Mouse (Mus musculus) ovary, postnatal 14 days (tissue): Measurements from ENCODE around the gene Lin54.
A peak's percentile ranks its signal among the peaks of the same experiment; 100 is the strongest.
"Not testable (repeated sequence)": the region's sequence is repeated elsewhere in the genome, so short reads cannot be mapped to it uniquely, and the experiment has no call there.

Experiments used
- DNase-seq: peaks from one replicate; pipeline ENCODE4 v3.0.0; 2022; ENCODE audit warnings: low spot score

The Lin54 gene

DNA sequence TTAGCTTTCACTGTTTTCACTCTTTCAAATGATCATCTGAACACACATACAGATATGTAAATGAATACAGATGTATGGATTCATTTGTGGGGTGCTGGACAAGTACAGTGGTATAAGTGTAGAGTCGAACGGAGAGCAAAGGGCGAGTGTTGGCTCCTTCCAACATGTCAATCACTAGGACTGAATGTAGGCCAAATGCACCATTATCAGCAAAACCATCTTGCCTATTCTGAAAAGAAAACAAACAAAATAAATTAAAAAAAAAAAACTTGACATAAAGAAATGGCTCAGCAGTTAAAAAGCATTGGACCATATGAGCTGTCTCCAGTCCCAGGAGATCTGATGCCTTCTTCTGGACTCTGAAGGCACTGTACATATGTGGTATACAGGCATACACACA lies 12.2 kb downstream of the Lin54 start:
- no peak for DNase-seq

DNA sequence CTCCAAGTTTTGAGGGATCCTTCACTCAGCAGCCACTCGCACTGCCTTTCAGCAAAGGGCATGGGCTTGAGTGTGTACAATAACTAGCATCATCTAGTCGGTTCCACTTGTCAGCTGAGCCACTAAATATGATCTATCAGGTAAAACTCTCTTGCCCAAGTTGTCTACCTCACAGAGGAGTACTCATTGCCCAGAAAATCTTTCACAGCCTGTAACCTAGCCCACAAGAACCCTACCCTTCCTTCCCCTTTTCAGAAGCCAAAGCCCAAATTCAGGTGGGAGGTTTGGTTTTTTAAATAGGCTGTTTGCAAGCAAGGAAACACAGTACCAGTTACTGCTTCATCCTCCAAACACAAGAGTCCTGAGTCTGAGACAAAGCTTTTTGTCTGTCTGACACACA lies 13.3 kb downstream of the Lin54 start:
- no peak for DNase-seq

DNA sequence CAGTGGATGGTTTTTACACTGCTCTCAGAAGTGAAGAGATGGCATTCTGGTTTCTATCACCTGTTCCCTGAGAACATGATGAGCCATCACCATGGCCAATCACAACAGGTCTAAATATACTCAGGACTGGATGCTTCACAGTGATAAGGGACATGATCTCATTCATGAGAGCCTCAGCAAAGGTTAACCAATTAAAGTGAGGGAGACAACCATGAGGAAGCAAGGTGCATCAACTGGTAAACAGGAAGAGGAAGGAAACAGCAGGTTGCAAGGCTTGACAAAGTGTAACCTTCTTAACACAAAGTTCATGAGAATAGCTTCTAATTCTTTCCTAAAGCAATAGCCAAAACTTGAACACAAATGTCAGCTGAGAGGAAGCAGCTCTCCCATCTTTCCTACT lies 16.9 kb downstream of the Lin54 start:
- no peak for DNase-seq

DNA sequence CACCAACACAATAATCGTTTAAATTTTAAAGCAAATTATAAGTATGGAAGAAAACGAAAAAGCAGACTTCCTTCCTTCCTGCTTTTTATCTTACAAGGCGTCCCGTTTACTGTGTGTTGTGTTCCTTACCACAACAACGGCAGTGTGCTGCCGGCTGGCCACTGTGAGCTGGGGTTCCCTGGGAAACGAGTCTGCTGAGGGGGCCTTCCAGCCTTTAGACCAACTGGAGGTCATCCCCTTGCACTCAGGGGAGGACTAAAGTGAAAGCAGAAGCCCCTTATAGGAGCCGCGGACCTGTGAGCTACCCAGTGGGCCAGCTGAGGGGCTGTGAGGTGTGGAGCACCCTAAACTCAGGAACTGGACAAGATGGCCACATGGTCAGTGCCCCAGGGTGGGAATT lies 22.8 kb downstream of the Lin54 start:
- DNase-seq, result no peak

DNA sequence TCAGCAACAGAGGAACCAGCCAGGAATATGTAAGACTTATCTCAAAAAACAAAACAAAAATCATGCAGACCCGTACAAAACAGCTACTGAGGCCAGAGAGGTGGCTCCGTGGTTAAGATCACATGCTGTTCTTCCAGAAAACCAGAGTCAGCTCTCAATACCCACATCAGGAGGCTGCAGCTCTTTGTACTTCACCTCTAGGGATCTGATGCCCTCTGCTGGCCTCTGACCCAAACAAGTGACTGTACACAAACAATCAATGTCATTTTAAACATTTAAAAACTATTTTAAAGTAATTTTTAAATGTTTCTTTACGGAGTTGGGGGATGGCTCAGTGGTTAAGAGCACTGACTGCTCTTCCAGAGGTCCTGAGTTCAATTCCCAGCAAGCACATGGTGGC lies 24.1 kb downstream of the Lin54 start:
- DNase-seq, result no peak

DNA sequence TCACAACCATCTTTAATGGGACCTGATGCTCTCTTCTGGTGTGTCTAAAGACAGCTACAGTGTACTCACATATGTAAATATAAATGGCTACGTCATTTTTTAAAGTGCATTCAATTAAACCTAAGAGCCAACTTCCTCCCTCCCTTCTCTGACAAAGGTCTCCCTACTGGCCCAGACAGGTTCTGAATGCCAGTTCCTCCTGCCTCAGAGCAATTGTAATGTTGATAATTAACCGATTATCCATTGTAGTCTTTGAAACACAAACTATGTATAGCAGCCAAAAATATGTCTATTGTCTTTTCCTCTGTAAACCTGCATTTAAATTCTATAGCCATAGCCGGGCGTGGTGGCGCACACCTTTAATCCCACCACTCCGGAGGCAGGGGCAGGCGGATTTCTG lies 33.1 kb downstream of the Lin54 start:
- no peak for DNase-seq

DNA sequence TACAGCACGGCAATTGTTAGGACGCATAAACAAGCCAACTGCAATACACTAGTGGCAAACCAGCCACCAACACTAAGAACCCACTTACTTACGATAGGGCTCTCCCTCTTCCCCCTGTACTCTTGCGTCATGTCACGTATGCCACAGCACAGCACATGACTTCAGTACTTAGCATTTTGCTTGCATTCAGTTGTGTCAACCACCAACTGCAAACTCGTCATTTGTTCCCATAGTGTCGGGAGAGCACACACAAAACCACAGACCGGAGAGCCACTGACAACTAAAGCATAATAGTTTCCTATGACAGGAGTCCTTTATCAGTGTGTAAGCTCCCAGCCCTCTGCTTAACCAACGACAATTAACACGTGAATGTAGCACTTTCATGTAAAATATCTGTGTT lies 33.8 kb downstream of the Lin54 start:
- DNase-seq, result no peak

DNA sequence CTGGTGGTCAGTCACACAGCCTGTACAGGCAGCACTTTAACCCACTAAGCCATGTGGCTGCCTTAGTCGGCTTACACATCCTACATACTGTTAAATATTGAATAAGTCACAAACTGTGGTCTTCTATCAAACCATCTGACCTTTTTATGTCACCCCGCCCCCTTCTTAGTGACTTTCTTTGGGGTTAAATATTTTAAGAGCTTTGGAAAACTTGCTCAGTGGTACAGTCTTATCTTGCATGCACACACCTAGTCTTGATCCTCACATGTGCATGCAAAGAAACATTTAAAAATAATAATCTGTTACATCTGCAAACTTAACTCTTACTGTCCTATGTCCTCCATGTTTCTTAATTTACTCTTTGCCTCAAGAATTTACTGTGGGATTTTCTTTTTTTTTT lies 38.1 kb downstream of the Lin54 start:
- no peak for DNase-seq

DNA sequence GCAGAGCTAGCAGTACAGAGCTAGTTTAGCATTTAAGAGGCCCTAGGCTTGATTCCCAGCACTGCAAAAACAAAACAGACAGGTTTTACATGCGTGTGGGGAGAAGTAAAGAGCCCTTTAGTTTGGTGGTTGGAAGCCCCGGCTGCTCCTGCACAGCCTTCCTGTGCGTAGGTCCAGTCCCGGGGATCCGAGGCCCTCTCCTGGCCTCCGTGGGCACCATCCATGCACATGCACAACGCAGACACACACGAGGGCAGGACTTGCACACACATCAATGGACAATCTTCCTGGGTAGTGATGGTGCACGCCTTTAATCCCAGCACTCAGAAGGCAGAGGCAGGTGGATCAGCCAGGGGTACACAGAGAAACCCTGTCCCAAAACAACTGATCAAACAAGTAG lies 38.9 kb downstream of the Lin54 start:
- DNase-seq, result no peak

DNA sequence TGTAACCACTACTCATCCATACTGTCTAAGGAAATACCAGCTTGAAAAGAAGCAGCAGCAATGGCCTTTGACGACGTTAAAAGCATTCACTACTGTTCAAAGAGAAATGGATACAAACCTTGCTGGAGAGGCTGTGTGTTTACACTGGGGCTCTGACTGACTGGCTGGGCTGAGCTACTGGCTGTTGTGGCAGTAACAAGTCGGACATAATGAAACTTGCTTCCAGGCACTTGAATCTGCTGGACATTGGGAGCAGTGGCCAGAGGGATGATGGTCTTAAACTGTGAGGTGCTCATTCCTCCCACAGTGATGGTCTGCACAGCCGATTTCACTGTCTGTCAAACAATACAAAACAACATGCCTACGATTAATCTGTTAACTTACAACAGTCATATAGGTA lies 41.0 kb downstream of the Lin54 start:
- DNase-seq, result no peak

DNA sequence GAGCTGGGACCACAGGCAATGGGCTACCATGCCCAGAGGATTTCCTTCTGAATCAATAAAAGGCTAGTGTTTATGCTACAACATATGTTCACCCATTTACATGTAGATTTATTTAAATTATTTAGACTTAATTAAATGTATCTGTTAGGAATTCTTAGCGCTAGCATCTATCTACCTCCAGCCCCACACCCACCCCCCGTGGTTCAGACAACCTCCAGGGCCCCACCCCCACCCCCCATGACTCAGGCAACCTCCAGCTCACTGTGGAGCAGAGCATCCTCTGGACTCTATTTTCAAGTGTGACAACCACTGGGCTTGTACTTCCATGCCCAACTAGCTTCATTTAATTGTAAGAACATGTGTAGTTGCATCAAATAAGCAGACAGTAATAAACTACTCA lies 48.6 kb downstream of the Lin54 start:
- no peak for DNase-seq

DNA sequence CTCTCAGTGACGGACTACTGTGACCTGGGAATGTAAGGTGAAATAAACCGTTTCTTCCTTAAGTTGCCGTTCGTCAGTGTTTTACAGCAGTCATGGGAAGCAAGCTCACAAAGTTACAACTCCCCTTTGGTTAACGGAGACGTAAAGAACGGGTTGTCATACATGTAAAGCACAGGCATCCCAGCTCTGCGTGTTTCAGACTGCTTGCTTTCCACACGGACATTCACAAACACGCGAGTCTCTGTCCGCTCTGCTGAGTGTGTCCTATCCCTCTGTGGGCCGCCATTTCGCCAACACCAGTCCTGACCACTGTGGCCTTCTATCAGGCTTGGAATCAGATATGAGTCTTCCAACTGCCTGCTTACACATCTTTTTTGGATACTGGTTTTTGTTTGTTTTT lies 61.6 kb downstream of the Lin54 start:
- no peak for DNase-seq

DNA sequence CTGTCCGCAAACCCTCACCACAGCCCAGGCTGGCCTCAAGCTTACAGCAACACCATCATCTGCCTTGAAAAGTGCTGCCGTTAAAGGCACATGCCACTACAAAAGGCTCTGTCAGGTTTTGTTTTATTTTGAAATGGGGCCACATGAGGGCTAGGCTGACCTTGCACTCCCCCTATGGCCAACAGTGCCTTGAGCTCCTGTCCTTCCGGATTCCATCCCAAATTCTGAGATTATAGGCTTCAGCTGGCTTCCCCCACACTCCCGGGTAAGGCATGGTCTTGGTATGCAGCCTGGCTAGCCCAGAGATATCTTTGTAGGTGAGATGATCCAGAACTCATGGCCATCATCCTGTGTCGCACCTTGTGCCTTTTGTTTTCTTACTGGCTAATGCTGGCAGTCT lies 62.5 kb downstream of the Lin54 start:
- no peak for DNase-seq

DNA sequence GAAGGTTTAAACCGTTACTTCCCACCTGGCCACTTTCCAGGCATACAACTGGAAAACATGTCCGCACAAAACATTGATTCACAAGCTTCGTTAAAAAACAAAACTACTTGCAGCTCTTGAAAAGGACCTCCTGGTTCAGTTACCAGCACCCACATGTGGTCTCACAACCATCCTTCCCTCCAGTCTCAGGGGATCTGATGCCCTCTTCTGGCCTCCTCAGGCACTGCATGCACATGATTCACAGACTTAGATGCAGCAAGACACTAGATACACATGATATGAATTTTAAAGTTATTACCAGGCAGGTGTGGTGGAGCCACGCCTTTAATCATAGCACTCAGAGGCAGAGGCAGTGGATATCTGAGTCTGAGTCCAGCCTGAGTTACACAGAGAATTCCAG lies 63.4 kb downstream of the Lin54 start:
- DNase-seq, result no peak

DNA sequence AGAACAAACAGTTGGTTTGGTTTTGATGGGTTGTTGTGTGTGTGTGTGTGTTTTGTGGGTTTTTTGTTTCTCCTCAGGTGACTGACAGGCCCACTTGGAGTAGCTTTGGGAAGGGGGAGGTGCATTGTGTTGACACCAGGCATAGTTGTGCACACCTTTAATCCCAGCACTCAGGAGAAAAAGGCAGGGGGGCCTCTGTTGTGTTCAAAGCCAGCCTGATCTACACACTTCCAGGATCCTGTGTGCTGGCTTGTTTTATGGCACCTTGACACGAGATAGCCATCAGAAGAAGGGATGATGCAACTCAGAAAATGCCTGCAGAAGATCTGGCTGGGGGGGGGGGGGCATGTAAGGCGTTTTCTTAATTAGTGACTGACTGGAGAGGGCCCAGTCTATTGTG lies 69.5 kb downstream of the Lin54 start:
- no peak for DNase-seq

DNA sequence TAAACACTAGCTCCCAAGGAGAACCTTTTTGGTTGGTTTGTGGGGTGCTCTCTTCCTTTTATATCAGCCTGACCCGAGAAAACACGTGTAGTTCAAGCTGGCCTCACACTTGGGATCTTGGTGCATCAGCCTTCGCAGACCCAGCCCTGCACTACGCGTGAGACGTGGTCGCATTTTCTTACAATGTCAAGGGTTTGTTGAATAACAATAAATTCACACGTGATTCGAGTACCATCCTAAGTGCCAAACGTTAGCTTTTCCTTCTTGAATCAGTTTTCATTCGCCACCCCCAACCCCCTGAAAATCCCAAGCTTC lies 70.4 kb downstream of the Lin54 start:
- no peak for DNase-seq

DNA sequence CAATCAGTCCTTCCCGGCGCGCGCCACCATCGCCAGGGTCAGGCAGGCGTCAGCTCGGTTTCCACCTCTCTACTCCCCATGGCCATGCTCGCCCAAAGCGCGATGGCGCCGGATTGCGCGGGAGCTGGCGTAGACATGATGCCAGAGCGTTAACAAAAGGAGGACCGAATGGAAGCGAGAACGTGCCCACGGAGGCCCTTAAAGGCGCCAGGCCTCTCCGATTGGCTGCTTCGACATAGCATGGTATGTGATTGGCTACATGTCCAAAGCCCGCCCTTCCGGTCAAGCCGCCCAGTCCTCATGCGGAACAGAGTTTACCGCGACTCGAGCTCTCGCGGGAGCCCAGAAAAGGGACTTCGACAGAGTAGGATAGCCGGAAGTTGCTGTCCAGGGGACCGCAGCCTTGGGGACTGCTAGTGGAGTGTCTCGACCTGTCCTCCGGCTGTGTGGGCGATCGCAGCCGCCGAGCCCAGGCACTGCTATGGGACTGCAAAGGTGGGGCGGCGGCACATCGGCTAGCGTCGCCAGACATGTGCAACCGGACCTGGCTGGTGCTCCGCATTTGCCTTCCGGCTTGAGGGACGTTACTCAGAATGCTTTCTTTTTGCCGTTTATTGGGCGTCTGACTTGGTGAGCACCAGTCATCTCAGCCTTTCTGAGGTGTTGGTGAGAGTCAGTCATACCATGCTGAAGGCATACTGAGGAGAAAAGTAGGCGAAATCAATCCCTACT lies 70.9 kb downstream of the Lin54 start:
- peak; percentile 74 for DNase-seq

DNA sequence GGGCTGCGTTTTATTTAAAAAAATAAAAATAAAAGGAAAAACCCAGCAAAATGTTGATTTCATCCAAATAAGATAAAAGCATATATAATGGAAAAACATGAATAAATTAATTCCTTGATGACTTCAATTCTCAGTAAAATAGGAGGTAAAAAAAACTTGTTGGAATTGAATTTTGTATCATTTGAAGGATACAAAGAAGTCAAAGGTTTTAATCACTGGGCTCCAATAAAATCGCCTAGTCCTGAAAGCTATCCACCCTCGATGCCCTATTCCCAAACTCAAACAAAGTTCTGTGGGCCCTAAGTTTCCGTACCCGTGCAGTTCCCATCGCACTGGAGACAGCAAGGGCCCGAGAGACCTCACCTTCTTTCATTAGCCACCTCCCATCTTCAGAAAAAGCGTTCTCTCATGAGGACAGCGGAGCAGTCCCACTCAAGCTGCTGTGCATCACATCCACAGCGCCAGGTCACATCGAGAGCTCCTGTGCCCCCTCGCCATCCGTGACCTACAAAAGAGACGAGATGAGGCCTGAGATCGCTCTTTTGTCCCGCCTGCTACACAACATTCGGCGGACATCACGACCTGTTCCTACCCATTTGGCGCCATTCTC lies 71.6 kb downstream of the Lin54 start:
- DNase-seq, result no peak

DNA sequence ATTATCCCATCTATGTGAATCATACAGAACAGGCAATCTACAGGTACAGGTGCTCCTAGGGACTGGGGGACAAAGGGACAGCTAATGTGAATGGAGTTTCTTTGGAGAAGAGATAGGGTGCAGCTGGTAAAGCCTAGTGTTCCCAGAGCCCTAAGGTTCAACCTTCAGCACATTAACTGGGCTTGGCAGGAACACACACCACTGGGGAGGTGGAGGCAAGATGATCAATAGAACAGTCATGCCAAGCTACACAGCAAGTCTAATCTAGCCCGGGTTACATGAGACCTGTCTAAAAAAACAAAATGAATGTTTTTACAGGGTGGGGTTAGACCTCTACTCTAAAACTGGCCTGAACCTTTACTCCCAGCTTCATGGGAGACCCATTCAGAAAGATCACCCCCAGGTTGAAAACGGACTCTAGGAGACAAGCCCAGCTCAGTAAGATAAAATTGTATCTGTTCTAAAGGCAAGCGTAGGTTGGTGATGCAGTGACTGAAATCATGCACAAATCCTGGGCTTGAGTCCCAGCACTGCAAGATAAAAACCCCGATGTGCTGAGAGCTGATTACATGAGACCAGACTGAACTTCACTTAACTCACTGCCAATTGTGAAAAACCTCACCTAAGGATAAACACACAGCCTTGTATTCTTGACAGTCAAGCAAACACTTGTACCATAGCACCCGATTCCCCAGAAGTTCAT lies 72.3 kb downstream of the Lin54 start:
- no peak for DNase-seq

DNA sequence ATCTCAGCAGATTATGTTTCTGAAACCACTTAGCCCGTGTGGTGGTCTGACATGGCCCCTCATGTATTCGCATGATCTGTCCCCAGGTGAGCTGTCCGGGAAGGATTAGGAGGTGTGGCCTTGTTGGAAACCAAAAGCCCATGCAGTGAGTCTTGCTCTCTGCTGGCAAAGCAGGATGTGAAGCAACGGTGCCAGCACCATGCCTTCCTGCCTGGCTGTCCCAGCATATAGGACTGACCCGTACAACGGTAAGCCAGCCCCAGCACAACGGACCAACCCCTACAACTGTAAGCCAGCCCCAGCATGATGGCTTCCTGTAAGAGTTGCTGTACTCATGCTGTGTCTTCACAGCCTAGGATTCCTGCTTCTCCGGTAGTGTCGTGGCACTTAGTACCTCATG lies 73.2 kb downstream of the Lin54 start:
- no peak for DNase-seq

DNA sequence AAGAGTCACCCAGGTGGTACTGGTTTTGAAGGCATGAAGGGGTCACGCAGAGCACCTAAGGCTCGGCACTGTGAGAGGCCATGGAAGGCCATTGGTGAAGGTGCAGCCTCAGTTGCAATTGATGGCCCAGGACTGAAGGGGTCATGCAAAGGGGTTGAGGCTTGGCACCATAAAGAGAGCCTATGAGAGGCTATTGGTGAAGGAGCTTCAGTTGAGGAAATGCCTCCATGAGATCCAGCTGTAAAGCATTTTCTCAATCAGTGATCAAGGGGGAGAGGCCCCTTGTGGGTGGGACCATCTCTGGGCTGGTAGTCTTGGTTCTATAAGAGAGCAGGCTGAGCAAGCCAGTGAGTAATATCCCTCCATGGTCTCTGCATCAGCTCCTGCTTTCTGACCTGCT lies 74.6 kb downstream of the Lin54 start:
- not testable (repeated sequence) for DNase-seq

DNA sequence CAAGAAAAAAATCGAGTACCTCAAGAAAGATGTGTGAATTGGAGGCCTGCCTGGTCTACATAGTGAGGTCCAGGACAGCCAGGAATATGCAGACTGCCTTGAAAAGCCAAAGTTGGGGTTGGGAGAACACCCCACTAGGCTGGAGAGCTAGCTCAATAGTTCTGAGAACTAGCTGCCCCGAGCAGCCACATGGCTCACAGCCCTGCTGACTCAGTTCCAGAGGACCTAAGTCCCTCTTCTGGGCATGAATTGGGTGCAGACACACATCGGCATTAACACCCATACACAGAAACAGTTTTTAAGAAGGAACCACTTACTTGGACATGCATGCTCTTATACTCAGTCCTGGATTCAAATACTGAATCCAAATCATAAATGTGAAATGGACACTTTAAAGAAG lies 76.2 kb downstream of the Lin54 start:
- DNase-seq, result no peak

DNA sequence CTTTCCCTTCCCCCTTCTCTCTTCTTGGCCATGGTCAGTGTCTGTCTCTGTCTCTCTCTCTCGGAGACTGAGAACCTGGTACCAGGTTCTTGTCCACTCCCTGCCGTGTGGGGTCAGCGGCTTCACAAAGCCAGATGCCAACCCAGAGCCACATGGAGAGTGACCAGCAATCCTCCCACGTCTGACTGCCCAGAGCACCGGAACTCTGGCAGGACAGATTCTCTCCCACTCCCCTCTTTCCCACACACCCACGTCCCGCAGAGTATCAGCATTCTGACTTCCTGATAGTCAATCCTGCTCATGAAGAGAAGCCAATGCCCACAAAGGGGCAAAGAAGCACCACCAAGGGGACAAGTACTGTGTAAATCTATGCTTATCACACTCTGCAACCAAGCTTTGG lies 76.8 kb downstream of the Lin54 start:
- no peak for DNase-seq

DNA sequence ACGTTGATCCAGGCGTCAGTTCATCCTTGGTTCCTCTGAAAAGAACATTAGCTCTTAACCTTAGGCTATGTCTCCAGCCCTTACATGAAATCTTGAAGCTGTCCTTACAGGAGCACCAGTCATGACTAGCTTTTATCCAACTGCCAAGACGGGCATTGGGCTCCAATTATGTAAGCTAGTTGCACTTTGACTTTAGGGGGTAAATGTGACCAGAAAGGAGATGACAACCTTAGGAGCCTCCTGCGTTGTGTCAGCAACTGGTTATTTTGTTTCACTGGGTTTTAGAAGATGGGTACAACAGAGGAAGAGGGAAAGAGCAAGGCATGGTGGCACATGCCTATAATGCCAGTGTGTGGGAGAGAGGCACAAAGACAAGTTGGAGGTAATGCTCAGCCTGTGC lies 81.6 kb downstream of the Lin54 start:
- no peak for DNase-seq
